Mouse (Mus musculus) heart, postnatal 0 days (tissue): ENCODE data around the gene Cd164l2.

ENCODE experiments used
- CTCF ChIP-seq: IDR thresholded peaks from 2 replicates; pipeline ENCODE4 v1.5.1; 2016; ENCODE audit warnings: antibody characterized with exemption, control low read depth, low read depth
- EP300 ChIP-seq: IDR thresholded peaks from 2 replicates; pipeline ENCODE4 v1.6.1; 2016; ENCODE audit warnings: antibody characterized with exemption, low read depth

GRCm38 (mm10) chr4:133162196-133162595 is 49.7 kb upstream of the Cd164l2 start:
- TF ChIP-seq CTCF (no peak), EP300 (no peak)
